12 mouse cellular contexts compared by ENCODE assay signal in the genomic region with DNA sequence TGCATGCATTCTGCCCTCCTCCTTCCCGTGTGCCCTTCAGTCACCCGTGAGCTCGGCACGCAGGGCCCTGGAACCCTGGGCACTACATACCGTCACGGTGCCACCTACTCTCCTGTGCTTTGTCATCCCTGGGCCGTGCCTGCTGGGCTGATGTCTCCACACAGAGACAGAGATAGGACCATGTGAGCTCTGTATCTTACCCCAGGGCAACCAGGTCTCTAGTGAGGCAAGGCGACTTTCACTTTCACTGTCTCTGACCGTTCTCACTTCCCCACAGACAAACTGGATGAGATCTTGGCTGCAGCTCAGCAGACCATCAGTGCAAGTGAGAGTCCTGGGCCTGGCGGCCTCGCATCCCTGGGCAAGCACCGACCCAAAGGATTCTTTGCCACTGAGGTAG. TPM values are rescaled to one million over a fixed set of nuclear protein-coding genes. Genes with fewer than 3 reads are reported as not detected.
DNase-seq lines count a peak whose midpoint lies in the region; ATAC-seq and TF ChIP-seq lines count a peak whose summit lies in the region.
"Had no signal": no experiment of that assay in that cellular context is flagged by ENCODE, and none has a peak within 500 bp of the region (broad histone marks: within the 10 kb centered on the region; RNA-seq: fewer than 3 reads in every experiment).

No protein-coding gene starts in this region.

- WGBS in liver, adult 2 months, result 58% methylated on average over 12 of the region's 12 CpGs

- no peak for TF ChIP-seq POLR2A in liver, adult 2 months (IDR thresholded peaks at IDR 0.05; ENCODE audit: extremely low read depth, insufficient read depth, low read length)
- no peak for TF ChIP-seq POLR2A in bone marrow macrophage, adult 2 months (IDR thresholded peaks at IDR 0.05; ENCODE audit: borderline replicate concordance, low read depth, low read length)

- peak; percentile 11 for DNase-seq in liver, adult 2 months (ENCODE audit: extremely low read depth, low read depth, low spot score)
- no peak for DNase-seq in liver
- peak; percentile 34 for DNase-seq in CD4-positive helper T cell, adult 2 months (ENCODE audit: low read depth, low spot score)
- no peak for DNase-seq in retina, embryonic 14.5 days (ENCODE audit: low spot score)
- no peak for DNase-seq in layer of hippocampus, adult 11-12 months (ENCODE audit: low spot score)
- DNase-seq in thymus, postnatal 25 days, result no peak
- DNase-seq: heart, postnatal 4 days; kidney, adult 8-10 months; left cerebral cortex, postnatal 4 days; lung, adult 18-20 months had no signal

- H3K27me3 ChIP-seq in liver, adult 2 months (ENCODE audit: control insufficient read depth, insufficient read depth, low read length), result no peaks in the 10 kb centered on the region

- H3K9ac ChIP-seq in liver, adult 2 months (ENCODE audit: low read depth, low read length), result no peak overlapping the region

- peak overlapping the region; percentile 33; the same call in 1 of the 2 replicates for H3K4me3 ChIP-seq in liver, adult 2 months (ENCODE audit: insufficient read depth, low read depth, low read length)
- peak overlapping the region; percentile 71 for H3K4me3 ChIP-seq in bone marrow macrophage, adult 2 months (ENCODE audit: insufficient read depth, low read length)

- no peaks in the 10 kb centered on the region for H3K36me3 ChIP-seq in liver, adult 2 months (ENCODE audit: control insufficient read depth, insufficient read depth, low read length)

- ATAC-seq in monocyte, adult 5-6 weeks (replicated peaks; ENCODE audit: insufficient number of reproducible peaks, low FRiP score, low TSS enrichment, poor library complexity, severe bottlenecking), result peak; percentile 63

- H3K27ac ChIP-seq in liver, adult 2 months (replicated peaks; ENCODE audit: insufficient read depth, low read depth, low read length), result no peak overlapping the region
- H3K27ac ChIP-seq in bone marrow macrophage, adult 2 months (ENCODE audit: insufficient read depth, low read depth, low read length), result no peak overlapping the region

- no peaks in the 10 kb centered on the region for H3K79me2 ChIP-seq in liver, adult 2 months (ENCODE audit: control insufficient read depth, insufficient read depth, low read length)

- H3K4me1 ChIP-seq in liver, adult 2 months (ENCODE audit: control insufficient read depth, insufficient read depth, low read length), result no peaks in the 10 kb centered on the region
- H3K4me1 ChIP-seq in bone marrow macrophage, adult 2 months (ENCODE audit: control insufficient read depth, insufficient read depth, low read length), result 0 out of 2 replicates have a peak, but pooled peaks cover 7% of the 10 kb centered on the region

- TF ChIP-seq CTCF in liver, adult 2 months (IDR thresholded peaks at IDR 0.05; ENCODE audit: low read depth, low read length), result no peak
- TF ChIP-seq CTCF in bone marrow macrophage, adult 2 months (IDR thresholded peaks at IDR 0.05; ENCODE audit: low read depth, low read length), result no peak

RNA-seq across cellular contexts. Expression of a gene that starts 34.6 kb away (rescaled TPM):
- total RNA-seq in liver, adult 2 months (2014; rRNA removed), result under 0.01 TPM in 1 of 2 replicates, not detected in the other
- 0.04 and 0.06 TPM in 2 replicates for polyA plus RNA-seq in liver, adult 2 months (2012; rRNA removed)
- not detected in 2 replicates for polyA plus RNA-seq in bone marrow macrophage, adult 2 months (2012; ENCODE audit: insufficient read depth, insufficient read length, missing spikeins)
- 0.19 to 1.2 TPM in 2 of 3 replicates, not detected in the other for total RNA-seq in monocyte, adult 5-6 weeks (2017)

RNA-seq across cellular contexts. Expression of a gene that starts 37.9 kb away (rescaled TPM):
- 1.3 and 1.9 TPM in 2 replicates for total RNA-seq in liver, adult 2 months (2014; rRNA removed)
- polyA plus RNA-seq in liver, adult 2 months (2012; rRNA removed), result 2.0 and 2.4 TPM in 2 replicates
- polyA plus RNA-seq in bone marrow macrophage, adult 2 months (2012; ENCODE audit: insufficient read depth, insufficient read length, missing spikeins), result 0.19 TPM in 1 of 2 replicates, not detected in the other
- 0.49 to 1.6 TPM (median 0.85 TPM) in 3 replicates for total RNA-seq in monocyte, adult 5-6 weeks (2017)

RNA-seq across cellular contexts. Expression of a gene that starts 39.3 kb away (rescaled TPM):
- total RNA-seq in liver, adult 2 months (2014; rRNA removed), result 1.4 and 2.6 TPM in 2 replicates
- polyA plus RNA-seq in liver, adult 2 months (2012; rRNA removed), result 4.9 and 7.1 TPM in 2 replicates
- polyA plus RNA-seq in bone marrow macrophage, adult 2 months (2012; ENCODE audit: insufficient read depth, insufficient read length, missing spikeins), result 0.62 and 0.89 TPM in 2 replicates
- not detected in 3 replicates for total RNA-seq in monocyte, adult 5-6 weeks (2017)

RNA-seq across cellular contexts. Expression of a gene that starts 41.0 kb away (rescaled TPM):
- not detected in 2 replicates for total RNA-seq in liver, adult 2 months (2014; rRNA removed)
- 0.22 and 0.27 TPM in 2 replicates for polyA plus RNA-seq in liver, adult 2 months (2012; rRNA removed)
- polyA plus RNA-seq in bone marrow macrophage, adult 2 months (2012; ENCODE audit: insufficient read depth, insufficient read length, missing spikeins), result 1.2 TPM in 1 of 2 replicates, not detected in the other
- 3.5 TPM in 1 of 3 replicates, not detected in the others for total RNA-seq in monocyte, adult 5-6 weeks (2017)
- total RNA-seq: heart, postnatal 4 days had no signal

Comparison
In these comparisons a context has a peak if more than half of its experiments do, and no peak if none do; other contexts are left out.
1. DNase-seq: peak in liver, adult 2 months (single experiment) and CD4-positive helper T cell, adult 2 months (single experiment); none in liver (single experiment), retina, embryonic 14.5 days (single experiment), layer of hippocampus, adult 11-12 months (single experiment) and thymus, postnatal 25 days (single experiment).